Mouse (Mus musculus) spleen, postnatal 4 days (tissue): ENCODE results near the gene Cntnap5c.
"Not testable (repeated sequence)": the region's sequence is repeated elsewhere in the genome, so short reads cannot be mapped to it uniquely, and the experiment has no call there.

Experiments
- DNase-seq, 2 experiments: peaks; one replicate each; pipeline ENCODE4 v3.0.0; 2022; ENCODE audit warnings: low spot score in 2 of 2

Cntnap5c gene

DNA sequence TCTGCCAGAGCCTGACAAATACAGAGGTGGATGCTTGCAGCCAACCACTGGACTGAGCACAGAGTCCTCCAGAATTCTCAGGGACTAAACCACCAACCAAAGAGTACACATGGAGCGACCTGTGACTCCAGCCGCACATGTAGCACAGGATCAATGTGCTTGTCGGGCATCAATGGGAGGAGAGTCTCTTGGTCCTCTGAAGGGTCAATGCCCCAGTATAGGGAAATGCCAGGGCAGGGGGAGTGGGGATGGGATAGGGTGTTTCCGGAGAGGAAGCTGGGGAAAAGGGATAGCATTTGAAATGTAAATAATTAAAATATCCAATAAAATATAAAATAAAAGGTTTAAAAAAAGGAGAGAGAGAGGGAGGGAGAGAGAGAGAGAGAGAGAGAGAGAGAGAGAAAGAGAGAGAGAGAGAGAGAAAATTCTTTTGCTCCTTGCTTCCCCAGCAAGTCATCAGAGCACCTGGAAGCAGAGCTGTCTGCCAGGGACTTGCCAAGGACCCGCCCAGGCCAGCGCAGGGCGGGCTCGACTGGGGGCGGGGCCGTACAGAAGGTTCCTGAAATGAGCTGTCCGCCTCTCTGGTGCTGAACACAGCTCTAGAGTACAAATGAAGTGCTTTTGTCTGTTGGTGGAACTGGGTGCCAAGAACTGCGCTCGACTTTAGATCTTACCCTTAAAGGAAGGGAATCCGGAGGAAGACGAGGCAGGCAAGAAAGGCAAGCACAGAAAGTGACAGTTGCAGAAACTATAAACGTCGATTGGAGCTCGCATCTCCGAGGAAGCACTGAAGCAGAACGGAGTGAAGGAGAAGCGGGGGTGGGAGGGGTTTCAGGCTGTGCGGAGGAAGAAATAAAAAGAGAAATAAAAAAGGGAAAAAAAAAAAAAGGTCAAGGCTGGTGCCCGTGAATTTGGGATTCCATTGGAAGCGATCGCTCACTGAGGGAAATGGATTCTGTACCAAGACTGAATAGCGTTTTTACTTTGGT, at the start of gene Cntnap5c:
Gene Cntnap5c (plus strand): TSS at position 949 of the 989 bp plus-strand sequence.
- peak; percentile 13 to 61 for DNase-seq

DNA sequence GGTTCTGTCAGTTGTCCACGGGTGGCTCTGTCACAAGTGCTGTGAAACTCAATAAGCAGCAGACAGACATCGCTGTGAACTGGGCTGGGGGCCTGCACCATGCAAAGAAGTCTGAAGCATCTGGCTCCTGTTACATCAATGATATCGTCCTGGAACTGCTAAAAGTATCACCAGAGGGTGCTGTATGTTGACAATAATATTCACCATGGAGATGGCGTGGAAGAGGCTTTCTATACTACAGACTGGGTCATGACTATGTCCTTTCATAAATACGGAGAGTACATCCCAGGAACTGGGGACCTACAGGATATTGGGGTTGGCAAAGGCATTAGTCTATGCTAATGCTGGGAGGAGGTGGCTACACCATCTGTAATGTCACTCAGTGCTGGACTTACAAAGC, 27.3 kb upstream of the Cntnap5c start, which contains the start of gene Gm21834:
Gene Gm21834 (minus strand): TSS at position 101 of the 400 bp plus-strand sequence.
- DNase-seq, result no peak

DNA sequence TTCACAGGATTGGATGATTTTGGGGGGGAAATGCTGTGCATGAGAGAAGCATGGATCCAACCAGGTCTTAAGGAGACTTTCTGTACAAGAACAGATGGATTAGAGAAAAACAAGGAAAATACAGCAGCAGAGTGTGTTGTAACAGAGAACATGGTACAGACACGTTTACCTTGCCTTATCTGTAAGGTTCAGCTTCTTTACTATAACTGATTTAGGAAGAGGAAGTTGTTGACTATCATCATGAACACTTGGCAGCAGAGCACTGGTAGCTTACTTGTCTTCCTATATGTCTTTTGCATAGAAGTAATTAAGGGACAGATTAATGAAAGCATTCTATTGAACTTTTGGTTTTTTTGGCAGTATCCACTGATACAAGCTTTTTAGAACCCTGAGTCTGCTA, 11.3 kb upstream of the Cntnap5c start:
- DNase-seq, result no peak

DNA sequence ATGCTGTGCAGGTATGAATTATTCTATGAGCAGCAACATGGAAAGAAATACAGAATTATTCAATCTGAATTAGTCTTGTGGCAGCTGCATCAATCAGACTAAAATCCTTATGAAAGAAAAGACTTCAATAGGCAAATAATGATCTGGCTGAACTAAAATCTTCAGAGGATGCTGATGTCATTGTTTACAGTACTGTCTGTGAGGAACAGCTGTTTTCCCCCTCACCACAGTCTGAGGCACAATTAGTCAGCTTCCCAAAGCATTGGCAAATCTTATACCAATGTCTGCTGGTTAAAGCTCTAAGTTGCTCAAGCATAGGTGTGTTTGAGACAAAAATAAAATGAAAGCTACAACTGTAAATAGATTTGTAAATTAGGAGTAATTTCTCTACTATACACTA, 2.1 kb upstream of the Cntnap5c start:
- no peak for DNase-seq

DNA sequence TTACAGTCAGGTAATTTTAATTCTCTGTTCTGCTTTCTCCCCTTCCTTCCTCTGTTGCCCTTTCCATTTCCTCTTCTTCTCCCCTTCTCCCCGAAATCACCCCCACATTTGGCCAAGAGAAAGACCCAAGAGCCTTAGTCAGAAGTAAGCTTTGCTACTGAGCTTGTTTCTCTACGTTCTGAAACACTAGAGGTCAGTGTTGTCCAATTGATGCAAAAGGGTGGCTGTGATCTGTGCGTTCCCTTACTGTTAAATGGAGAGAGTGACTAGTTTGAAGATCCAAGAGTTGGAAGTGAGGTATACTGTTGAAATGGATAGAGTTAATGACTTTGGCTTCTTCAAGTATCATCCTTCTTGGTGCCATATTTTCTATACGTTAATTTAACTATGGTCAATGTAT, 1.5 kb downstream of the Cntnap5c start:
- DNase-seq, result no peak

DNA sequence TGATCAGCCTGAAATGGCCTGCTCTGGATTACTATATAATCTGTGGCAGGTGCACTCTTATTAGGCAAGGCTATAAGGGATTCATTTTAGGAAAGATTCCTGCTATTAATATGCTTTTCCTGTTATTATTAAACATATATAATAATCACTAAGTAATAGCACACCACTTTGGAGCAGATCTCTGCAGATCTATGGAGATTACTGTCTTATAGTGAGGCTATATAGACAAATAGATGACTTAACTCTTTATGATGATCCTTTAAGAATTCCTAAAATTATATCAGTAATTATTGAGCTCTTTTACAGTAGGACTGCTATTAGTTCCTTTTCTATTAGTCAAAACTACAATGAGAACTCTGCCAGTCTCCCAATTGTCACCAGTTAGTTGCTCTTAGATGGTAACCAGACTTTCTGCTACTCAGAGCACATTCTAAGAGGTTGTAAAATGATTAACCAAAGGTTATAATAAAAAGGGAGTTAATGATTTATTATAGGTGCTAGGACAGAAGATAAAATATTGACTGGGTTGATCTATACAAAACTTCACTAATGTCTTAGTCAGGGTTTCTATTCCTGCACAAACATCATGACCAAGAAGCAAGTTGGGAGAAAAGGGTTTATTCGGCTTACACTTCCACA, 18.9 kb downstream of the Cntnap5c start:
- no peak for DNase-seq

DNA sequence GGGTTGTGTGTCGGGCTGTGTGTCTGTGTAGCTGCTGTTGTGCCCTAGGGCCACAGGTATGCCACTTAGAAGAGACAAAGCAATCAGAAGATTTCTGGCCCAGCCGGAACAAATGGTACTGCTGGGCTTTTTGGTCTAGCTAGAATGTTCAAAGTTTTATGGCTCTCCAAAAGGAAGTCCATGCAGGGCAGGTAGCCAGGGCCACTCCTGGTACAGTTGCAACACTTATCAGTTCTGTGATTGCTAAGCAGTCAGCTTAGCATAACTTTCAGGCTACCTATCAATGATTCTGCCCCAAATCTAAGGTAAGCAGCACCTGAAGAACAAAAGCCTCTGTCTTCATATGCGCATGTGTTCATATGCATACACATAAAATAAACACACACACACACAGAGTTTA, 26.0 kb downstream of the Cntnap5c start:
- DNase-seq, result no peak

DNA sequence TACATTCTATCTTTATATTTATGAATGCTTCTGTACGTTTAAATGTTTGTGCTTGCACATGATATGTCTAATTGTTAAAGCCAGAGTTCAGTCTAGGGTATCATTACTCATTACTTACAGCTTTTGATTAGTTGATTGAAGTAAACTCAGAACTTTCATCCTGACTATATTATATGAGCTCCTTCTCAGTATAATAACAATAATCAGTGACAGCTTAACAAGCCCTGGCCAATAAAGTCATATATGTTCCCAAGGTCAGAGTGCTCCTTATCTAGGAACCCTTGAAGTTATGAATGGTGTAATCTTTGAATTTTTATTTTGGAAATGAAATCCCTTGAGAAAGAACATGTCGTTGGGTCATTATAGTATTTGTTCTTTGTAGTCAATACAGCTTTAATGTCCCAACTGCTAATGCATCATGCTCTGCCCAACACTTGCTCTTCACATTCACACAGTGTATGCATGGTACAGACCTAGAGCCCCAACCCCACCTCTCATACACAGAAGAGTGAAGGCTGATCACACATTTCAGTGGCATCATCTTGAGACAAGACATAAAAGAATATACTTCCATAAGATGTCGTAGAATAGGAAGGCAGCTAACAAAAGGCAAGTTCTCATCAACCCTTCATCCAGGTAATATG, 27.4 kb downstream of the Cntnap5c start:
- no peak for DNase-seq

DNA sequence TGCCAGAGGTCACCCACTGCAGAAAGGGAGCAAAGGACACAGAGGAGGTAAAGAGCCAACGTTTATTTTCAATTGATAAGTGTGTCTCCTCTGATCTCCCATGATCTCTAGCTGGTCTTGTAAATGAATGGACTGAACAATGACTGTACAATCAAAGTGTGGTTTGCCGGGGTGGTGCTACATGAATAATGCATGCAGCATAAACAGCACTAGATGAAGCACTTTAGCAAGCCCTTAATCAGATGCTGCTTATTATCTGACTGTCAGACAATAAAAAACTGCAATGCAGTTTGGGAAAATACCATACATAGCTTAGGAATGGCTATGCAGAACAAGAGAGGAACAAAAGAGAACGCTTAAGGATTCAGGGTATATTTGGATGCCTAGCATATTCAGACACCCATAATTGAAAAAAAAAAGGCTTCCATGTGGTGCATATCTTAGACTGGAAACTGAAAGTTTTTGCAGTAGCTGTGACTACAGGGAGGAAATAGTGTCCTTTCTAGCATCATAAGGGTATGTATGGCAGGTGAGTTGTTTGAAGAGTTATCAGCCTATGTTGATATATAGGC, 30.1 kb downstream of the Cntnap5c start:
- DNase-seq, result no peak

DNA sequence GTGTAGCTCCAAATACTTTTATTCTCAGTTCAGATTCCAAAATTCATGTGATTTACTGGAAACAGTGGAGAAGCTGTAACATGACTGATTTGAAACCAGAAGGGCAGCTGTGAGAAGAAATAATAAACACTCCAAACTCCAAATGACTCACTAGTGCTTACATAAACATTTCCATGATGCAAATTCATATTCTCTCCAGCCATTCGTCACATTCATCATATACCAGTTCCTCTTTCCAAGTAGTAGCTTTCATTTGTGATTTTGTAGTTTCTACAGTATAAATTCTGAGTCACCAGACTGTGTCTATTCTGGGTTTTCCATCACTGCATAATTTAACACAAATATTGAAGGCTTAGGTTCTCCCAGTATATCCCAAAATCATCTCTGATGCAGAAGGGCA, 31.8 kb downstream of the Cntnap5c start:
- DNase-seq, result no peak

DNA sequence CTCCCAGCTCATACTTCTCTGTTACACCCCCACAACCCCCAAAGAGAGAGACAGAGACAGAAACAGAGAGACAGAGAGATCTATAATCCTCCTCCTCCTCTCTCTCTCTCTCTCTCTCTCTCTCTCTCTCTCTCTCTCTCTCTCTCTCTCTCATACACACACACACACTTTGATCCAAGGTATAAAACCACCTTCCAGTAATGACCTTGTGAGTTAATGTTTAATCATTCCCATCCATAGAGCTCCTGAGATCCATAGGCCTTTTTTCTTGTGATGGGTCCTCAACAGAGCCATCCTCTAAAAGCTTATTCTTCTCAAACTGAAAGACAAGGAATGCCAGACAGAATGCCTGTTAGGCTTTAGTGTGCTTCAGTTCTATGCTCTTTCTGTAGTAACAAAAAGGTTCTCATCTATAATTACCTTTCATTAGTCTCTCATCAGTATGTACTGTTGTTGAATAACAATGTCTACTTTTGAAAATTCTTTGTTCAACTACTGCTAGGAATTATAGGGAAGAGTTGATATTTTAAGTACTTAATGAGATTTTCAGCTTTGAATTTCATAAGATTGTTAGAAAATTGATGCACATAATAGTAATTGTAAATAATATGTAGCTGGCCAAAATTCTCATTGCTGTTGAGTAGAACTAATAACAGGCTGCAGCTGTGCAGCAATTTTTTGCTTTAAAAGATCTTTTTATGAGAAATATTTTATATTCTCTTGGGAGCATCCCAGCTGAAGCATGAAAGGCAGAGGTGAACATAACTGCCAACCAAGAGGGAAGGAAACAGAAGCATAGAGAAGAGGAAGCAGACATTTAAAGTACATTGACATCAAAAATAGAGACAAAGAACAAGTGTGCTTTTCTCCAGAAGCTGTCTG, 68.0 kb downstream of the Cntnap5c start:
- DNase-seq, result no peak

DNA sequence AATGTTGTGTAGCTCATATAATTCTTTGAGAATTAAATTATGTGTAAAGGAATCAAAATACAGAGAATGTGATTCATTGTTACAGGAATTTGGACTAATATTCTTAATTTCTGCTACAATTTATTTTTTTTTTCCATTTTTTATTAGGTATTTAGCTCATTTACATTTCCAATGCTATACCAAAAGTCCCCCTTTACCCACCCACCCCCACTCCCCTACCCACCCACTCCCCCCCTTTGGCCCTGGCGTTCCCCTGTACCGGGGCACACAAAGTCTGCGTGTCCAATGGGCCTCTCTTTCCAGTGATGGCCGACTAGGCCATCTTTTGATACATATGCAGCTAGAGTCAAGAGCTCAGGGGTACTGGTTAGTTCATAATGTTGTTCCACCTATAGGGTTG, 86.4 kb downstream of the Cntnap5c start:
- not testable (repeated sequence) for DNase-seq

DNA sequence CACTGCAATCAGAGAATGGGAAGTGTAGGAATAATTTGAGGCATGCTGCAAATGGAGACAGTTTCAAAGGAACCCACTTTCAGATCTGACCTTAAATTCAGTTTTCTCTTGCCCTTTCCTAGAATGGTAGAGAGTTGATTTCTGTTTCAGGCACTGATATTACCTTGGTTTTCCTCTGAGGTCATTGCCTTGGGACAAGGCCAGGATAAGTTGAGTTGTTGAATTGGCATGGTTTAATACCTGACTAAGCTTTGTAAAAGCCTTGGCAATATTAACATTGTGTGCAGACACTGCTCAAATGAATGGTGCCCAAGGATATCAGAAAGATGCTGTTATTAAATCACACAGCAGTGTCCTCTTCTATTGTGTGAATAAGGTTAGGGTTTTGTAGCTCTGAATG, 96.6 kb downstream of the Cntnap5c start:
- no peak for DNase-seq

DNA sequence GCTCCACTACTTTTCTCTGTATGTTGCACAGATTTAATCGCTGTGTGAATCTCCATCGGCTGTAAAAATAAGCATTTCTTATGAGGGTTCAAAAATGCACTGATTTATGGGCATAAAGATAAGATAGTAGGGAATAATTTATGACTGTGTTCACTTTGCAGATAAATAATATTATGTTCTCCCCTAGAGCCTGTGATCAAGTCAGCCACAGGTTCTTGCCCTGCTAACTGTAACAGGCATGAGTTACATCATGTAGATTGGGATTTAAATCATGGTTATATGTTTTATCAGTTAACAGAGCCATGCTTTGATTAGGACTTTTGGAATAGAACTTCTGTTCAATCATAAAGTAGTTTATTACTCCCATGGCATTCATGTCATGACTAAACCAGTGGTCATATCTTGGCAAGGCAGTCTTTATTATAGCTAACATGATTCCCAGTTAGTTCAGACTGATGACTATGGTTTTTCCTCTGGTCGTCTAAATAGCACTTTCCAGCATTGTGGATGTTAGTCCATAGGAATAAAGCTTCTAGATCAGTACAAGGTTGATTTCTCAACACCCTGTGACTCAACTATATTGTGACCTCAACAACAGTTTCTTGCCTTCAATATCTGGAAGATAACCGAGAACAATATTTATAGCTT, 118.5 kb downstream of the Cntnap5c start:
- DNase-seq, result no peak

DNA sequence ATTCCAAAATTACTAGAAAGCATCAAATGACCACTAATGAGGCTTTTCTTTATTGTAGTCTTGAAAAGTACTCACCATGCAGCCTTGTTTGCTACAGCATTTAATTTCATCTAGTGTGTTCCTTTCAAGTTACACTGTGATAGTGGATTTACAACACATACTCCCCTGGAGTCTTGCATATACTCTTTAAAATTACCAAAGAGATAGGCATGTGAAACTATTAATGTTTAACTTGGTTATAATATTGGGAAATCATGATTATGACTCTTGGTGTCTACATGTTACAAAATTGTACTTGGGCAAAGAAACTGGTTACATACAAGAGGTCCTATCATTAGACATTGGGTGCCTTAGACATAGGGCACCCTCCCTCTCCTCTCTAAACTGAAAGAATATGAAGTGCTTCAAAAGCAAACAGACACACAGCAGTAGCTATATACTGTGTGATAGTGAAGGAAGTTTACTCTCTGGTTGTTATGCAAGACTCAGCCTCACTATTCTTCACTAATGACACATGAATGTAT, 142.5 kb downstream of the Cntnap5c start:
- DNase-seq, result no peak

DNA sequence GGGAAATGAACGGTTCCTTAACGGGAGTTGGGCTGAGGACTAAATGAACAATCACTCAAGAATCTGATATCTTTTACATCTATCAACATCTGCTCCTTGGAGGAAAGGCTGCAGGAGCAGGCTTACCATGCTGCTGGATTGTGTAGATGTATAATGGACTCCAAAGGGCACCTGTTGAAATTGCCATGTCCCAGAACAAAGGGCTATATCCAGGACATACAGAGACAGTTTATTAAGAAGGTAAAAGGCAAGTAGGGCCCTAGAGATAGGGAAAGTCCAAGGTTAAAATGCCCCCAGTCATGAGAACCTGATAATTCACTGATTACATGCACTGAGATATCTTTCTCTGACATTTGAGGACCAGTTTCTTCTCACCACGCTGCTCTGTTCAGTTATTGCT, 214.9 kb downstream of the Cntnap5c start:
- DNase-seq, result no peak

DNA sequence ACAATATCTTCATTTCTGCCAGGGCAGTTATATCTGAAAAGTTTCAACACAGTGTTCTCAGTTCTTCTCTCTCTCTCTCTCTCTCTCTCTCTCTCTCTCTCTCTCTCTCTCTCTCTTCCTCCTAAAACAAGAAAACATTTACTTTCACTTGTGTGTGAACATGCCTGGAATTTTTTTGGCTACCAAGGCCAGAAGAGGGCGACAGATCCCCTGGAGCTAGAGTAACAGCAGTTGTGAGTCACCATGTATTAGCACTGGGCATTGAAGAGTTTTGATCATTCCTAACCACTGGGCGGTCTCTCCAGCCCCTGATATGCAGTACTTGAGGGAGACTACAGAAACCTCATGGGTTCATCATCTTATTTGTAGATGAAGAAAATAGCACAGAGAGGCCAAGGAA, 219.1 kb downstream of the Cntnap5c start:
- no peak for DNase-seq

DNA sequence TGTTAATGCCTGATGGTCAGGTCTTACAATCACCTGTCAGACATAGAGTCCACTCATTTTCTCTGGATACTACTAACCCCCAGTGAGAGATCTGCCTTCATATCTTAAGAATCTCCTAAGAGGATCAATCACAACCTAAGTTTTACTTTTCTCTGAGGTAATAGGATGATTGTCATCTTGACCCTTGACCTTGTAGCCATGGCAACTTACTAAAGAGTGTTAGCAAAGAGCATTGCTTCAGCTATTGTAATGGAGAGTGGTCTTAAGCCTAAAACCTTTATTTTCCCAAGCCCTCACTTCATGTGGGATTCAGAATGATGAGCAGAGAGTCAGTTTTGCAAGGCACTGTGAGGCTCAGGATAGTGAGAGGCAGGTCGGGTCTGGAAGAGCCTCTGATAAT, 227.1 kb downstream of the Cntnap5c start:
- DNase-seq, result no peak

DNA sequence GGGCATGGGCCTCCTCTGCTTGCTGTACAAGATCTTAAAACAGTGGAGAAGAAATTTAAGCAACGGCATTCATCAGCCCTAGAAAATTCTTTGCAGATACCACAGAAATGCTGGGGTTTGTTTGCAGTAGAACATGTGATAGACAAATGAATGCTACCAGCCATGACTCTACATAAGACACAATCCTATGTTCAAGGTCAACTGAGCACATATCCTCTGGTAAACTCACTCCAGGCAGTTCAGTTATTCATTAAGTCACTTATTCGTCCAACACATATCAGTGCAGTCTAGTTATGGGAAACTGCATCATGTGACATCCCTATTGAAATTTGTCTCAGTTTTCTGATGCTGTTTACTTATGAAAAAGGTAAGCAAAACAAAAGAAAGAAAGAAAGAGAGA, 229.7 kb downstream of the Cntnap5c start:
- DNase-seq, result no peak

DNA sequence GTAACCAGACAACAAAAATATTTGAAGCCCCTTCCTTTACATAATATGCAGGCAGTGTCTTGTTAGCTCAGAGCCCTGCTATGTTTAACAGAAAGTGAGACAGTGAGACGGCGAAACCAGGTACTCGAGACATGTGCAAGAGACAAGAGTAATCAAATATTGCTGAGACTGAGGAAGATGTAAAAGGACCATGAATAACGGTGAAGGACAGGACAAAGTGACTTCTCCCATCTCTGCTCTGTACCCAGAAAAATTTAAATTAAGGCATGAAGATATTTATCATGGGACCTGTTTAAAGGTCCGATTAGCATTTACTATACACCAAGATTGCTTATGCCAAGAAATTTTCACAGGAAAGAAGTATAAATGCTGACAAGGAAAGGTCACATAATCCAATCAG, 233.5 kb downstream of the Cntnap5c start:
- no peak for DNase-seq
